Mouse (Mus musculus): ENCODE data around the gene Sept9. TPM values are rescaled to one million over a fixed set of nuclear protein-coding genes. Genes with fewer than 3 reads are reported as not detected.
A peak's percentile ranks its signal among the peaks of the same experiment; 100 is the strongest.

Gene Sept9
- polyA plus RNA-seq, 1 experiment = 118 TPM

GRCm38 (mm10) chr11:117240322-117240721, 40.9 kb downstream of the Sept9 start:
- no peak overlapping the region for H3K27ac ChIP-seq (replicated peaks; ENCODE audit: low read depth, low read length)
- peaks cover 9% of the 10 kb centered on the region; the same call in 1 of the 2 replicates for H3K4me1 ChIP-seq (ENCODE audit: control insufficient read depth, insufficient read depth, insufficient read length, low read length)
- H3K4me3 ChIP-seq (ENCODE audit: insufficient read depth, low read depth, low read length) = no peak overlapping the region

- Histone ChIP-seq H3K4me1 (ENCODE audit: control insufficient read depth, insufficient read depth, insufficient read length, low read length) (peaks cover 14% of the 10 kb centered on the region; the same call in 1 of the 2 replicates), H3K27ac (replicated peaks; ENCODE audit: low read depth, low read length) (no peak overlapping the region), H3K4me3 (ENCODE audit: insufficient read depth, low read depth, low read length) (no peak overlapping the region)
Observed at GRCm38 (mm10) chr11:117240861-117241738, 41.6 kb downstream of the Sept9 start.

GRCm38 (mm10) chr11:117242339-117243084, 43.1 kb downstream of the Sept9 start:
- peaks cover 27% of the 10 kb centered on the region for H3K4me1 ChIP-seq (ENCODE audit: control insufficient read depth, insufficient read depth, insufficient read length, low read length)
- H3K4me3 ChIP-seq (ENCODE audit: insufficient read depth, low read depth, low read length) = no peak overlapping the region
- H3K27ac ChIP-seq (replicated peaks; ENCODE audit: low read depth, low read length) = no peak overlapping the region

GRCm38 (mm10) chr11:117243536-117244290, 44.3 kb downstream of the Sept9 start:
- peaks cover 37% of the 10 kb centered on the region for H3K4me1 ChIP-seq (ENCODE audit: control insufficient read depth, insufficient read depth, insufficient read length, low read length)
- H3K27ac ChIP-seq (replicated peaks; ENCODE audit: low read depth, low read length) = no peak overlapping the region
- no peak overlapping the region for H3K4me3 ChIP-seq (ENCODE audit: insufficient read depth, low read depth, low read length)

GRCm38 (mm10) chr11:117245041-117245725, 45.7 kb downstream of the Sept9 start:
- peaks cover 44% of the 10 kb centered on the region for H3K4me1 ChIP-seq (ENCODE audit: control insufficient read depth, insufficient read depth, insufficient read length, low read length)
- H3K27ac ChIP-seq (replicated peaks; ENCODE audit: low read depth, low read length) = peak overlapping the region; percentile 41; the same call in 1 of the 2 replicates
- no peak overlapping the region for H3K4me3 ChIP-seq (ENCODE audit: insufficient read depth, low read depth, low read length)

- Histone ChIP-seq H3K4me1 (ENCODE audit: control insufficient read depth, insufficient read depth, insufficient read length, low read length) (peaks cover 42% of the 10 kb centered on the region), H3K4me3 (ENCODE audit: insufficient read depth, low read depth, low read length) (no peak overlapping the region), H3K27ac (replicated peaks; ENCODE audit: low read depth, low read length) (peak overlapping the region; percentile 41)
Observed at GRCm38 (mm10) chr11:117245846-117246245, 46.4 kb downstream of the Sept9 start.

GRCm38 (mm10) chr11:117246286-117246685, 46.8 kb downstream of the Sept9 start:
- H3K27ac ChIP-seq (replicated peaks; ENCODE audit: low read depth, low read length) = peak overlapping the region; percentile 97
- H3K4me1 ChIP-seq (ENCODE audit: control insufficient read depth, insufficient read depth, insufficient read length, low read length) = peaks cover 42% of the 10 kb centered on the region
- no peak overlapping the region for H3K4me3 ChIP-seq (ENCODE audit: insufficient read depth, low read depth, low read length)

- Histone ChIP-seq H3K27ac (replicated peaks; ENCODE audit: low read depth, low read length) (peak overlapping the region; percentile 97), H3K4me1 (ENCODE audit: control insufficient read depth, insufficient read depth, insufficient read length, low read length) (peaks cover 46% of the 10 kb centered on the region), H3K4me3 (ENCODE audit: insufficient read depth, low read depth, low read length) (no peak overlapping the region)
Observed at GRCm38 (mm10) chr11:117246981-117247431, 47.5 kb downstream of the Sept9 start.

- H3K4me1 ChIP-seq (ENCODE audit: control insufficient read depth, insufficient read depth, insufficient read length, low read length) = peaks cover 46% of the 10 kb centered on the region
- H3K4me3 ChIP-seq (ENCODE audit: insufficient read depth, low read depth, low read length) = no peak overlapping the region
- H3K27ac ChIP-seq (replicated peaks; ENCODE audit: low read depth, low read length) = peak overlapping the region; percentile 84
Observed at GRCm38 (mm10) chr11:117247541-117247940, 48.1 kb downstream of the Sept9 start.

GRCm38 (mm10) chr11:117248734-117249248, 49.3 kb downstream of the Sept9 start:
- H3K4me1 ChIP-seq (ENCODE audit: control insufficient read depth, insufficient read depth, insufficient read length, low read length) = peaks cover 42% of the 10 kb centered on the region
- no peak overlapping the region for H3K4me3 ChIP-seq (ENCODE audit: insufficient read depth, low read depth, low read length)
- H3K27ac ChIP-seq (replicated peaks; ENCODE audit: low read depth, low read length) = peak overlapping the region; percentile 38

- Histone ChIP-seq H3K4me1 (ENCODE audit: control insufficient read depth, insufficient read depth, insufficient read length, low read length) (peaks cover 43% of the 10 kb centered on the region), H3K4me3 (ENCODE audit: insufficient read depth, low read depth, low read length) (no peak overlapping the region), H3K27ac (replicated peaks; ENCODE audit: low read depth, low read length) (no peak overlapping the region)
Observed at GRCm38 (mm10) chr11:117249282-117249984, 50.0 kb downstream of the Sept9 start.

- no peak overlapping the region for H3K27ac ChIP-seq (replicated peaks; ENCODE audit: low read depth, low read length)
- no peak overlapping the region for H3K4me3 ChIP-seq (ENCODE audit: insufficient read depth, low read depth, low read length)
- peaks cover 49% of the 10 kb centered on the region for H3K4me1 ChIP-seq (ENCODE audit: control insufficient read depth, insufficient read depth, insufficient read length, low read length)
Observed at GRCm38 (mm10) chr11:117249985-117250928, 50.8 kb downstream of the Sept9 start.

- Histone ChIP-seq H3K27ac (replicated peaks; ENCODE audit: low read depth, low read length) (no peak overlapping the region), H3K4me3 (ENCODE audit: insufficient read depth, low read depth, low read length) (no peak overlapping the region)
Observed at GRCm38 (mm10) chr11:117251755-117252154, 52.3 kb downstream of the Sept9 start.

More at GRCm38 (mm10) chr11:117251755-117252154, 52.3 kb downstream of the Sept9 start:
- H3K4me1 ChIP-seq (ENCODE audit: control insufficient read depth, insufficient read depth, insufficient read length, low read length) = peaks cover 45% of the 10 kb centered on the region
